Mouse (Mus musculus) brain, adult 2 months (tissue): ENCODE measurements around the gene Ucp1.
A peak's percentile ranks its signal among the peaks of the same experiment; 100 is the strongest.
"Not testable (repeated sequence)": the region's sequence is repeated elsewhere in the genome, so short reads cannot be mapped to it uniquely, and the experiment has no call there.

Experiments
- DNase-seq: peaks from one replicate; pipeline ENCODE4 v3.0.0; 2011; ENCODE audit warnings: low read depth, low spot score

The Ucp1 gene

GRCm38 (mm10) chr8:83290176-83290575, at the start of gene Ucp1:
Ucp1 (plus strand) TSS chr8:83290352.
- DNase-seq: no peak

GRCm38 (mm10) chr8:83244151-83244550, 46.0 kb upstream of the Ucp1 start:
- DNase-seq: peak; percentile 84

- DNase-seq: no peak
These were observed 39.3 kb upstream of the Ucp1 start for GRCm38 (mm10) chr8:83250858-83251257.

GRCm38 (mm10) chr8:83251362-83252246, 38.5 kb upstream of the Ucp1 start:
- no peak for DNase-seq

- no peak for DNase-seq
These were observed 37.4 kb upstream of the Ucp1 start for GRCm38 (mm10) chr8:83252791-83253190.

GRCm38 (mm10) chr8:83257631-83258030, 32.5 kb upstream of the Ucp1 start:
- DNase-seq: no peak

- DNase-seq: peak; percentile 65
These were observed 29.5 kb upstream of the Ucp1 start for GRCm38 (mm10) chr8:83260418-83261215.

GRCm38 (mm10) chr8:83271172-83271571, 19.0 kb upstream of the Ucp1 start:
- no peak for DNase-seq

- no peak for DNase-seq
These were observed 17.7 kb upstream of the Ucp1 start for GRCm38 (mm10) chr8:83272464-83272863.

GRCm38 (mm10) chr8:83274470-83274869, 15.7 kb upstream of the Ucp1 start:
- no peak for DNase-seq

- DNase-seq: no peak
These were observed 11.7 kb upstream of the Ucp1 start for GRCm38 (mm10) chr8:83278431-83278830.

GRCm38 (mm10) chr8:83285391-83285790, 4.8 kb upstream of the Ucp1 start:
- no peak for DNase-seq

GRCm38 (mm10) chr8:83297375-83297774, 7.2 kb downstream of the Ucp1 start:
- no peak for DNase-seq

GRCm38 (mm10) chr8:83300135-83300534, 10.0 kb downstream of the Ucp1 start:
- no peak for DNase-seq

GRCm38 (mm10) chr8:83304946-83305345, 14.8 kb downstream of the Ucp1 start:
- no peak for DNase-seq

GRCm38 (mm10) chr8:83309836-83310235, 19.7 kb downstream of the Ucp1 start:
- DNase-seq: no peak

- DNase-seq: not testable (repeated sequence)
These were observed 24.9 kb downstream of the Ucp1 start for GRCm38 (mm10) chr8:83315084-83315483.

GRCm38 (mm10) chr8:83315691-83316090, 25.5 kb downstream of the Ucp1 start:
- peak; percentile 12 for DNase-seq

- DNase-seq: no peak
These were observed 30.4 kb downstream of the Ucp1 start for GRCm38 (mm10) chr8:83320543-83320942.

- no peak for DNase-seq
These were observed 32.2 kb downstream of the Ucp1 start for GRCm38 (mm10) chr8:83322374-83322773.

GRCm38 (mm10) chr8:83323056-83323455, 32.9 kb downstream of the Ucp1 start:
- no peak for DNase-seq

- DNase-seq: peak; percentile 21
These were observed 37.7 kb downstream of the Ucp1 start for GRCm38 (mm10) chr8:83327889-83328288.

GRCm38 (mm10) chr8:83331567-83331898, 41.4 kb downstream of the Ucp1 start:
- peak; percentile 78 for DNase-seq
